Mouse (Mus musculus) G1E (cell line): ENCODE measurements around the gene Galnt6.

Experiments used
- CTCF ChIP-seq: IDR thresholded peaks from 2 replicates; pipeline ENCODE4 v1.5.1; 2012; ENCODE audit warnings: low read depth, low read length, inconsistent platforms, mixed read lengths
- GATA1 ChIP-seq: IDR thresholded peaks from 2 replicates; pipeline ENCODE4 v1.6.1; 2012; ENCODE audit warnings: borderline replicate concordance, low read length, inconsistent platforms, mixed read lengths
- GATA2 ChIP-seq: IDR thresholded peaks from 2 replicates; pipeline ENCODE4 v1.6.1; 2012; ENCODE audit warnings: low read depth, low read length, inconsistent platforms, borderline replicate concordance
- TAL1 ChIP-seq: conservative IDR thresholded peaks from 2 replicates; pipeline ENCODE4 v1.6.1; 2012; ENCODE audit warnings: low read depth, low read length, inconsistent platforms, mixed read lengths

DNA sequence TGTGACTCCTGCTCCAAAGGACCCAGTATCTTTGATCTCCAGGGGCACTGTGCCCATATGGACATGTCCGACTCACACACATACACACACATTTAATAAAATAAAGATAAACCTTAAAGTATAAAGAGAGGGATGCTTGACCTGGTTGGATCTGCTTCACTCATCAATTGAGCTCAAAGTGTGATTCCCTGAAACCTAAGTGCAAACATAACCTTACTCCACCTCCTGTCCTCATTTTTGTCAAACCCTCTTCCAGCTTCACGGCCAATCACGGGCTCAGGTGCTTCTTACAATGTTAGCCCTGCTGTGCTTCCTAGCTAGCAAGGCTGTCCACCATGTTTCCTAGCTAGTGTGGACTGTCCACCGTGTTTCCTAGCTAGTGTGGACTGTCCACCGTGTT, 74.0 kb downstream of the Galnt6 start:
- TF ChIP-seq CTCF: no peak
- no peak for TF ChIP-seq GATA1
- no peak for TF ChIP-seq GATA2
- no peak for TF ChIP-seq TAL1
